Mouse (Mus musculus) testis, adult 2 months (tissue): Measurements from ENCODE around the gene Golph3l.

Source experiments
- CTCF ChIP-seq: fragments of 200-500 bp; IDR thresholded peaks from 2 replicates; pipeline ENCODE4 v1.5.1; 2012; ENCODE audit warnings: low read depth, mild to moderate bottlenecking, inconsistent platforms, low read length, moderate library complexity; ENCODE audit not compliant: control insufficient read depth, insufficient read depth, insufficient replicate concordance
- POLR2A ChIP-seq: fragments of 200-500 bp; IDR thresholded peaks from 2 replicates; pipeline ENCODE4 v1.6.1; 2012; ENCODE audit warnings: low read depth, mild to moderate bottlenecking, inconsistent platforms, low read length, moderate library complexity; ENCODE audit not compliant: control insufficient read depth

- TF ChIP-seq CTCF, result no peak
- TF ChIP-seq POLR2A, result no peak
Observed at GRCm38 (mm10) chr3:95632648-95633588, 44.2 kb downstream of the Golph3l start.
